Mouse (Mus musculus) liver, adult 2 months (tissue): ENCODE results near the gene Tmem132d.

Source experiments
- CTCF ChIP-seq: fragments of 200-500 bp; IDR thresholded peaks from 2 replicates; pipeline ENCODE4 v1.5.1; 2011; ENCODE audit warnings: low read depth, low read length, control low read depth
- POLR2A ChIP-seq: fragments of 200-500 bp; IDR thresholded peaks from 2 replicates; pipeline ENCODE4 v1.6.1; 2011; ENCODE audit warnings: low read length, control low read depth; ENCODE audit not compliant: insufficient read depth; ENCODE audit errors: extremely low read depth

DNA sequence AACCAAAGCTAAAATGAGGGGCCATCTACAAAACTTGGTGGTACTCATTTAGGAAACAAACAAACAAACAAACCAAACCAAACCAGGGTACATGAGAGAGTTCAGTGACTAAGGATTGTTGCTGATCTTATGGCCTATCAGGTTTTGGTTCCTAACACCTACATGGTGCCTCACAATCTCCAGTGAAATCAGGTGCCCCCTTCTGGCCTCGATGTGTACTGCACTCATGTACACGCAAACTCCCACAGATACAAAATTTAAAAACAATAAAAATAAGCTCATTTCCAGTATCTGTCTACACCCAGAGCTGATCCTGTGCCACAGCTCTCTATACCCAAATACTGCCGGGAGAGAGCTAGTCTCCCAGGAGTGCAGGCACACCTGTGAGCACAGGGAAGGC, 495.0 kb downstream of the Tmem132d start:
- TF ChIP-seq CTCF: no peak
- no peak for TF ChIP-seq POLR2A
